Mouse (Mus musculus): Measurements from ENCODE around the gene Otud5. TPM values are rescaled to one million over a fixed set of nuclear protein-coding genes. Genes with fewer than 3 reads are reported as not detected.
"Not testable (repeated sequence)": the region's sequence is repeated elsewhere in the genome, so short reads cannot be mapped to it uniquely, and the experiment has no call there.

Gene Otud5
- polyA plus RNA-seq (2017; shearing (Covaris generic)): 10 to 100 TPM; 15.4 to 21.1 TPM

DNA sequence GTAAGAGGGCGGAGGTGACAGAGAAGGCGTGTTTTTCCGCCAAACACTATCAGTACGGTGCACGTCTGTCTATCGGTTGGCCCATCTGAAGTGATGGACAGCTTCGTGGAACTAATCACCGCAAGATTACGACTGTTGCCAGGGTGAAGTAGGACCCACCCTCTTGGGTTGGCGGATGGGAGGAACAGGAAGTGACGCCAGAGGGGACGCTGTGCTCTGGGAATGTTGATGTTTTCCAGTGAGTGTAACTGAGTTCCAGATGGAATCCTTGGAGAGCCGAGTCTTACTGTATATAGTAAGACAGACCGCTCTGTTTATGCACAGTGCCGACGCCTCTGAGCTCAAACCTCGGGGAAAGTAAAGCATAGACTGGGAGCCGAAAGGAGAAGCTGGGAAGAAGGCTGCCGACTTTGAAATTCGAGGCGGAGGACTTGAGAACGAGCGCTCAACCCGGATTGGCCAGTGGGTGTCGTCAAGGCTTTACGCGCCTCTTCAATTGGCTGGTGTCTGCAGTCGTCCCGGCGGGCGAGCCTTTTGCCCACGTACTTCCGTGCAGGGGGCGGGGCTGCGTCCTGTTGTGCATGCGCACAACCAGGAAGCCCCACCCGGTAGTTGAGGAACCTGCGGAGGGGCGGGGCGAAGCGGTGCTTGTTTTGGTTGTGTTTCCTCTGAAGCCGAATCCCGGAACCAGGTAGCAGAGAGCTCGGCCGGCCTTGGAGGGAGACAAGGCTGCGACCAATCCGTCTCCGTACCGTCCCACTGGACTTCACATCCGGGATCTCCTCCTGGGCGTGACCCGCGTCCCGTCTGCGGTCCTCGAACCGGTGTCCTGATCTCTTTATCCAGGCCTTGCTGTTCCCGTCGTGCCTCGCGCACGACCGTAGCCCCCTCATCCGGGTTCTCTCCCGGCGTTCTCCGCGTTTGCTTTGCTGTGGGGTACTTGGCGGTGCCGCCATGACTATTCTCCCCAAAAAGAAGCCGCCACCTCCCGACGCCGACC, at the start of gene Otud5:
Gene Otud5 (plus strand): TSS at position 202 of the 1,000 bp plus-strand sequence.
- ATAC-seq: peak; percentile 87

DNA sequence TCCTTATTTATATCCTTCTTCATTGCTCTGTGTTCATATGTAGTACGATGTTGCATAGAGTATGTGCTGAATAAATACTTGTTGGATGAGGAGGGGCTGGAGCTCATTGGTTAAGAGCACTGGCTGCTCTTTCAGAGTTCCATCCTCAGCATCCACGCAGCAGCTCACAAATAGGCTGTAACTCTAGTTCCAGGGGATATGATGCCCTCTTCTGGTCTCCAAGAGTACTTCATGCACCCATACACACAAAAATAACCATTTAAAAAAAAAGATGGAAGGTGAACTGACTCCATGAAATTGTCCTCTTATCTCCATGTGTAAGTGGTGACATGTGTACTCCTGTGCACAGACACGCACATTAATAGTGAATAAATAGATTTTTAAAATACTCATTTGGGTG, 47.8 kb upstream of the Otud5 start:
- ATAC-seq: no peak

DNA sequence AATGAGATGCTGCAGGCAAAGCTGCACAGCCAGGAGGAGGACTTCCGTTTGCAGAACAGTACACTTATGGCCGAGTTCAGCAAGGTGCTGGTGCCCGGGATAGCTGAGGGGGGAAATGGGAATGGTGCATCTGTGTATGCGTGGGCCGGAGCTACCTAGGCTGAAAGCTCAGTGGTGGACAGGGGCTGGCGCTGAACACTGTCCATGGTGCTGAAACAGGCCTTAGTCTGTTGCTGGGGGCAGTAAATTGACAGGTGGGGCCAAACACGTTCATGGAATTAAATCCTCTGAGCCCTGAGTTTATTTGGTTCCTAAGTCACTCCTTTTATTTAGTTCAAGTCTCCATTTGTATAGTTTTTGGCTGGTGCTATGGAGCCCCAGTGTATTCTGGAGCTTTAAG, 46.1 kb upstream of the Otud5 start:
- ATAC-seq: no peak

DNA sequence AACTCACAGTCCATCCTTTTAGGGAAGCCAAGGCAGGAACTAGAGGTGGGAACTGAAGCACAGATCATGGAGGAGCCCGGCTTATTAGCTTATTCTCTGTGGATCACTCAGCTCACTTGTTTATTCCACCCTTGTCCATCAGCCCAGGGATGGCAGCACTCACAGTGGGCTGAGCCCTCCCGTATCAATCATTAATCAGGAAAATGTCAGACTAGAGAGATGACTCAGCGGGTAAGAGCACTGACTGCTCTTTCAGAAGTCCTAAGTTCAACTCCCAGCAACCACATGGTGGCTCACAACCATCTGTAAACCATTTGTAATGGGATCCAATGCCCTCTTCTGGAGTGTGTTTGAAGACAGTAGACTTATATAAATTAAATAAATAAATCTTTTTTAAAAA, 43.8 kb upstream of the Otud5 start:
- no peak for ATAC-seq

DNA sequence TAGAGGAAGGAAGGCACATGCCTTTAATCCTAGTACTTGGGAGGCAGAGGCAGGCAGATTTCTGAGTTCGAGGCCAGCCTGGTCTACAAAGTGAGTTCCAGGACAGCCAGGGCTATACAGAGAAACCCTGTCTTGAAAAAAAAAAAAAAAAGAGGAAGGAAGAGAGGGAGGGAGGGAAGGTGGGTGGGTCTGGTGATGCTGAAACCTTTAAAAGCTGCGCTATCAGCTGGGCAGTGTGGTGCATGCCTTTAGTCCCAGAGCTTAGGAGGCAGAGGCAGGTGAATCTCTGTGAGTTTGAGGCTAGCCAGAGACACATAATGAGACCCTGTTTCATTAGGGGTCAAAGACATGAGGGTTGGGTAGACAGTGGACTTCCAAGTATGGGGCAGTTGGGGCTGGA, 39.0 kb upstream of the Otud5 start:
- ATAC-seq: not testable (repeated sequence)

DNA sequence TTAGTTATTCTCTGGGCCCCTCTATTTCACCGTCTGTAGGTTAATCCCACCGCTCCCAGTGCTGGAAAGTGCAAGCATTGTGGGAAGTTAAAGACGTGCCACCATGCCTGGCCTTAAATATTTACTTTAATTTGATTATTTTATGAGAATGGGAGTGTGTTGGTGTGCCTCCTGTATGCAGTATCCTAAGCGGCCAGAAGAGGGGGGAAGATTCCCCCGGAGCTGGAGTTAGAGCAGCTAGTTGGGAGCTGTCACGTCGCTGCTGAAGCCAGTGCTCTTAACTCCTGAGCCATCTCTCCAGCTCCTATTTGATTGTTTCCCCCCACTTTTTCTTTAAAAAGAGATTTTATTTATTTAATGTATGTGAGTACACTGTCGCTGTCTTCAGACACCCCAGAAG, 26.1 kb upstream of the Otud5 start:
- ATAC-seq: not testable (repeated sequence)

DNA sequence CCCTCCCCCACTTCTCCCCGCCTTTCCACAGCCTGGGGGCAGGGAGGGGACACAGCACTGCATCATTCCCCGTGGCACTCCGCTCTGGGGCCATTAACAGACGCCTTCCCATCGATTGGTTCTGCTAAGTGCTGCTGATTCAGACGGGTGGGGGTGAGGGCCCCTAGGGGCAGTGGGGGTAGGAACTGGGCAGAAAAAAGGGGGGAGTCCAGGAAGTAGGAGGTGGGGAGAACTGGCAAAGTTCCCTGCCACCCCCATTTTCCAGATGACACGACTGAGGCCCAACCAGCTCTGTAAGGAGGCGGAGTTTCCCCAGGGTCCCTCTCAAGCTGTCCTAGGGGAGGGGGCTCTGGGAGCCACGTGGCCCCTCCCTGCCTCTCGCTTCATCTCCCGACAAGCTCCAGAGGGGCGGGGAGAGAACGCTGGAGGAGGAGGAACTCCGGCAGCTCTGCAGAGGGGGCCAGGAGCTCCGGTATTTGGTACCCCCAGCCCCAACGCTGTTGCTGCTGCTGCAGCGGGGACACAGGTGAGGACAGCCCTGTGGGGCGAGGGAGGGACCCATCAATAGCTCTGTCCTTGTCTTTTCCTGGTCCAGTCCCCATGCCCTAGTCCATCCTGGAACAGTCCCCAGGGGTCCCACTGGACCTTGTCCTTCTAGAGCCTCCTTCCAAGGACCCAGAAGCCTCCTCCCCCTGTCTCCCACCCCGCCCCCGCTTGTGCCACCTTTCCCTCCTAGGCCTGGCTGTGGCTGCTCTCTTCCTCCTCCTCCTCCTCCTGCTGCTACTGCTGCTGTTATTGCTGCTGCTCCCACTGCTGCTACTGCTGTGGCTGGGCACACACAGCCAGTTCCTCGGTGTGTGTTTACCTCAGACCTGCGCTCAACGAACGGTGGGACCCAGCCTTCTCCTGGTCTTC, 19.0 kb upstream of the Otud5 start, which contains the start of gene Kcnd1:
Gene Kcnd1 (plus strand): TSS at position 425 of the 915 bp plus-strand sequence.
- no peak for ATAC-seq

DNA sequence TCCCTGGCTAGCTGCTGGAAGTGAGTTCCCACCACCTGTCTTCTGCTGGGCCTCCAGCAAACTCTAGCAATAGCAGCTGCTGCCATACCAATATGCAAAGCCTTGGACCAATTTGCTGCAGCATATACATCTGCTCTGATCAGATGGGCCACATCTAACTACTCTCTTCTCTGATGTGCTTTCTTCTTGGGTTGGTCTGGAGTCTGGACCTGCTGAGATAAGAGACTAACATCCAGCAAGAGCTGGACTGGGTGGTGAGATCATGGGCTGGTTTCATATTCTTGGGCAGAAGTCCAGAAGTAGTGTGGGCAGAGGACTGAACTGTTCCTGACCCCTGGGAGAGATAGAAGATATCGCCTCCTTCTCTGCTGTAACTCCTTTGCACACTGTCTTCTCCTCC, 4.0 kb upstream of the Otud5 start:
- ATAC-seq: no peak

DNA sequence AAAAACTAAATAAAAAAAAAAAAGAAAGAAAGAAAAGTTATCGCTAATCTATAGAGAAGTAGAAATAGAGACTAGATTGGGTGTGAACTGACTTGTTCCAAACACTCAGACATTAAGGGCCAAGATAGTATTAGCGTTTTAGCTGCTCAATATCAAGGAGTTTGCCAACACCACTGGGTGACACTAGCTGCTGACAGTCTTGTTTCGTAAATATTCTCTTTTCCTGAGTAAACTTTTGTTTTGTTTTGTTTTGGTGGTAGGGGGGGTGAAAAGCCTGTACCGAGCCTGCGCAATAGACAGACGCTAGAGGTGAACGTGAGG, 362 bp upstream of the Otud5 start:
- ATAC-seq: no peak

DNA sequence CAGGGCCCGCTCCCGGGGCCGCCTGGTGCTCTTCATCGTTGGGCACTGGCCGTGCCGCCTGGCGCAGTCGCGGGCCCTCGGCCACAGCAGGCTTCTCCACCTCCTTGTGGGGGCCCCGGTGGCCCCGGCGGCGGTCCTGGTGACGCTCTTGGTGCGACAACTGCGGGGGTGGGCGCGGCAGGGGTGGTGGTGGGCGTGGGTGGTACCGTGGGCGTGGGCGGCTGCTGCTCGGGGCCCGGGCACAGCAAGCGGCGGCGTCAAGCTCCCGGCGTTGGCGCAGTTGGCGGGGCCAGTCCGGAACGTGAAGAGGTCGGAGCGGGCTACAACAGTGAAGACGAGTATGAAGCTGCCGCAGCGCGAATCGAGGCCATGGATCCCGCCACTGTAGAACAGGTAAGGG, 1.2 kb downstream of the Otud5 start:
- ATAC-seq: no peak

DNA sequence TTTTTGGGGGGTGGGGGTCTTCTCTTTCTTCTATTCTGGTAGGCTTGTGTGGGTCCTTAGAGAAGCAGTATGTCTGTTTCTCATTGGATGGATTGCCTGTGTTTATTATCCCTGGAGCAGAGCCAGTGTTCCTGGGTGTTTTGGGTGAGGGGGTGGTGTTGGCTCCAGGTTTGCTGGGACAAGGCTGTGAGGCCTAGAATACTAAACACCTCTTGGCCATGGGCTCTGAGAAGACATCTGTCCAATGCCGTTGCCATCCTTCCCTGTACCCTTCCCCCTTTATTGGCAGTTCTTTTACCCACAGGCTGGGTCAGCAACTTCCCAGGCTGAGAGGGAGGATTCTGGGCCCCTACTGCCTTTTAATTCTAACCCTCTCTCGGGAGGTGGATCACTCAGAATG, 6.7 kb downstream of the Otud5 start:
- ATAC-seq: no peak

DNA sequence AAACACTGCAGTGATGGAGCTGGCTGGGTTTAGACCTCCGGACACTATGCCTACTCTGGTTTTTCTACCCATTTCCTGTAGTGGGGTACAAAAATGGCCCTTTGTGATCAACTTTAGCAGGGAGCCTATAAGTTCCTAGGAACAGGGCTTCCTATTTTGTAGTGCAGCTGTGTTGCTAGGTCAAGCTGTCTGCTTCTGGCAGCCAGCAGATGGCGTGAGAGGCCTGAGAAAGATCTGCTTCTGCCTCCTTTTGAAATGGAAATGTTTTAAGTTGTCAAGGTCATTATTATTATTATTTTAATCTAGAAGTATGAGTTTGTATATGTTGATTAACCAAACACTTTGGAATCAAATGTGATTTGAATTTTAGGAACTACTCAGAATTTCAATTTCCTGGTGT, 13.4 kb downstream of the Otud5 start:
- ATAC-seq: peak; percentile 52

DNA sequence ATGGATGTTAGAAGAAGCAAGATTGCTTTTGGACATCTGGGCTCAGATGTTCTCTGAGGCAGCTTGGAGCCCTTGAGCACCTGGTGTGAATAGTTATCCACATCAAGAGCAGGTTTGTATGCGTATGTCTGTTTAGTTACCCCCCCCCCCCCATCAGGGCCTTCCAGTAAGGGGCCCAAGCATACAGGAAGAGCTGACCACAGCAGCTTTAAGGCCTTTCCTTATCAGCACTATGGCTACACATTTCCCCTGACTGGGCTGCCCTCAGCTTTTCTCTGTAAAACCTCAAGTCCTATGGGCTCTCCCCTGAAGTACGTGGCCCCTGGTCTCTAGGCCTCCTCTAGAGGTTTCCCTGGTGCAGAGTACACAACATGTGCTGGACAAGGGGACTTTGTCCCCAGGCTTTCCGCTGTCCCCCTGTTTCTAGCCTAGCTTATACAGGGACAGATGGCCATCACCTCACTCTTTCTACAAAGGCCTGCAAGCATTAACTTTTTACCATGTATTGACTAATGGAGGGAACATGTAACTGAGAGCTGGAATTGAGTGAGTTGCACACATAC, 18.1 kb downstream of the Otud5 start:
- ATAC-seq: no peak

DNA sequence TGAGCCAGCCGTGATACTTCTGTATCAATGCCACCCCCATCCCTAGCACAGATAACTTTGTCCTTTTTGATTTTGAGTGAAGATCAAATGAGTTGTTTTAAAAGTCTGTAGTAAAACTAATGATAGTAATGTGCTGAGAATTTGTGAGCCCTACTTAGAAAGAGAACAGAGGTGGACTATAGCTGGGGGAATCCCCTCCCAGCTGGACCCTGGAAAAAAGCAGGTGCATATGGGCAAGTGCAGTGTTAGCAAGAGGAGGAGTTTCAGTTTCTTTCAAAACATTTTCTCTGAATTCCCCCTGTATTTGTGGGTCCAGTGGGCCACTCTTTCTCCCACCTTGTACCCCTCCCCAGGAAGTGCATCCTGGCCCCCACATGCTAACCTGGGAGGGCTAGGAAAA, 22.0 kb downstream of the Otud5 start:
- no peak for ATAC-seq

DNA sequence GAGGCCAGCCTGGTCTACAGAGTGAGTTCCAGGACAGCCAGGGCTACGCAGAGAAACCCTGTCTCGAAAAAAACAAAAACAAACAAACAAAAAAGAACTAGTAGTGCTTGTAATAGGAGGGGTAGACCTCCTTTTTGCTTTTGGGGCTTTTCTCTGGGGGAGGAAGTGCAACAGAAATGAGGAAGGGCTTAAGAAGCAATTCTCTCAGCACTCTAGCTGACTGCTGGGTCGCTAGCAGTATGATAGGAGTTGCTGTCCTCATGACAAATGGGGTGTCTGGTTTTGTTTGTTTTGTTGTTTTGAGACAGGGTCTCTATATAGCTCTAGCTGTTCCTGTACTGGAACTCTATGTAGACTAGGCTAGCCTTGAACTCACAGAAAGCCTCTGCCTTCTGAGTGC, 23.4 kb downstream of the Otud5 start:
- no peak for ATAC-seq

DNA sequence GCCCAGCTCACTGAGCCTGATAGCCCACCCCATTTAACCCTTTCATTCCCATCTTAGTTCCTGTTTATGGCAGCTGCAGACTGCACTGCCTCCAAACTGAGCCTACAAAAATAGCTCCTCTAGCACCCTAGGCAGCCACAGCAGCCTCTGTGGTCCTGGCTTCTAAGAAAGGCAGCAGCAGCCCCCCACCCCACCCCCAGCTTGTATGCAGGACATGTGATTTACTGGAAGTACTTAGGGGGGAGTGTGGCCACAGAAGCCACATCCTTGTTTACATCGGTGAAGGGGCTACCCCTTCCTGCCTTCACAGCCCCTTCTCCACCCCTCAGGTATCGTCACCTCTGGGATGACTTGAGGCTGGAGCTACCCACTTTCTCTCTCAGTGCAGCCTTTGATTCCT, 24.2 kb downstream of the Otud5 start:
- peak; percentile 69 for ATAC-seq

DNA sequence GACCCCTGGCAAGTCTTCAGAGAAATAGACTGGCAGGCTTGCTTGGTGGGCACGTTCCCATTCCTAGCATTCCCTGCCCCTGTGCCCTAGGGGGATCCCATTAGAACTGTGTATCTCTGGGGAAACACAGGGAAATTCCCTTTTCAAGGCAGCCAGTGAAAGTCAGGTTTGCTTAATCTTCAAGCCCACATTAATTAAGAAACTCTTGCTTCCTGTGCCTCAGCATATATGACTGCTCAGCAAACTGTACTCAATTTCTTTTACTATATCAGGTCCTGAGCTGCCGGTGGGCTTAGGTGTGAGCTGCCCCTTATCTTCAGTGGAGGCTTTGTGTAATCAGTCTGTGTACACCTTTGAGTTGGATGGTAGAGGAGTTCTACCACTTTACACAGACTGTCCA, 24.6 kb downstream of the Otud5 start:
- peak; percentile 55 for ATAC-seq

DNA sequence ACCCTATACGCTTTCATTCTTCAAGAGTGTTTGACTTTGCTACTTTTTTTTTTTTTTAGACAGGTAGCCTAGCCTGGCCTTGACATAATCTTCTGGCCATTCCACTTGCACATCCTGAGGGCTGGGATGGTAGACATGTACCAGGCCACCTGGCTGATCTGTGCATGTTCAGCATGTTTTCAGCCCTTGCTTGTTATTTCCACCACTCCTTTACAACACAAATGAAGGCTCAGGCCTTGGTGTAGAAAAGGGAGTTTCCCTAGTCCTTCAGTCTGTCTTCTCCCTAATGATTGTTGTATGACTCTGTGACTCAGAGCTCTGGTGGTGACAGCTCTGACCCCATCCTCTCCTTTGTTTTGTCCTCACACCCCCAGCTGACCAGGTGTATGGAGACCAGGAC, 26.0 kb downstream of the Otud5 start:
- no peak for ATAC-seq

DNA sequence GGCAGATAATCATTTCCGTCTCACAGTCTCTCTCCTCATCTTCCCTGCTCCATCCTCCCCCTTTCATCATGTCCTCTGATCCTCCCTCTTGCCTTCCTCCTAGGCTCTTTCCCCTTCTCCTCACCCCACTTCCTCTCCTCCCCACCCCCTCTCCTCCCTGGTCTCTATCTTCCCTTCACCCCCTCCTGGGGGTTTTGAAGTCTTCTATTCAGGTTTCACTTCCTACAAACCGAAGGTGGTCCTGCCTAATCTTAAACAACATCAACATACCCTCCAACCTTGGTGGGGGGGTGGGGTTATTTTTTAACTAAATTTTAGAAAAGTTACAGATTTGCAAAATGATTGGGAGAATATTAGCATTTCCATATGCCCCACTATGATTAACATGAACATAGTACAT, 27.3 kb downstream of the Otud5 start:
- ATAC-seq: no peak

DNA sequence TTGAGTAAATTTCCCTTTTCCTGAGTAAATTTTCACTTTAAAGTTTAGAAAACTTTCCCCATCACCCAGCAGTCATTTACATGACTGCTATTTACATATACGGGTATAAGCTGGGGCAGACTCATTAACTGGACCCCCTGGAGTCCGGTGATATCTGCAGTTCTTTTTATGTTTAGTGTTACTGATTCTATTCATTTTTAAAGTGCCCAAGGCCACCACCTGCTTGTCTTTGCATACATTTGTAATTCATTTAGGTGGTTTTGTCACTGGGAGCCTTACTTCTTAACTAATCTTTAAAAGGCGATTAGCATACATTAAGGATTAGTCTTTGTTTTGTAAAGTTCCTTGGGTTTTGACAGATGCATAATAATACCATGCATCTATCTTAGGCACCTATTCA, 28.7 kb downstream of the Otud5 start:
- ATAC-seq: no peak

DNA sequence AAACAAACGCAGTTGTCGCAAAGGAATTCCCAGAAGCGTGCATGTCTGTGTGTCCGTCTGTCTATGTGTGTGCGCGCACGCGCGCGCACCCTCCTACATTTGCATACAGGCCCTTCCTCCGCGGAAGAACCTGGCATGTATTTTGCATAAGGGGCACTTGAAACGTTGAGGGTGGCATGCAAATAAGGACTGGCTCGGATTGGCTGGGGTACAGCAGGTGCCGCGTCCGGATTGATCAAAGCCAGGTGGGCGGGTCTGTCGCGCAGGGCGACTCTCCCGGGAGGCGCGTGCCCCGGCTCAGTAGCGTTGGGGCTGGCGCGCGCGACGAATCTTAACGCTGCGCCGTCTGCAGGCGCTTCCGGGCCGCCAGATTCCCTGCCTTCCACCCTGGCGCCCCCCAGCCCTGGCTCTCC, 36.8 kb downstream of the Otud5 start, which contains the start of gene Pim2:
Gene Pim2 (plus strand): TSS at position 256 of the 413 bp plus-strand sequence.
- peak; percentile 94 for ATAC-seq

DNA sequence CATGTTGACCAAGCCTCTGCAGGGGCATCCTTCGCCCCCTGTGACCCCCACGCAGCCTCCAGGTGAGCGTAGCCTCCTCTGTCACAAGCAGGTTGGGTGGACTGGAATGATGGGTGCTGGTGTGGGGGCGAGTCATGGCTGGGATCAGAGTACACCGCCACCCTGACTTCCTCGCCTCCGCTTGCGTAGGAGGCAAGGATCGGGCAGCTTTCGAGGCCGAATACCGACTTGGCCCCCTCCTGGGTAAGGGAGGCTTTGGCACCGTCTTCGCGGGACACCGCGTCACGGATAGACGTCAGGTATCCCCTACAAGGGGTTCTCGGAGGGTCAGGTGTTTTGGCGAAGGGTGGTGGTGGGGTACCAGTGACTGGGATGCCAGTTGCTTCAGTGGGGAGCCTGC, 37.3 kb downstream of the Otud5 start:
- ATAC-seq: no peak

DNA sequence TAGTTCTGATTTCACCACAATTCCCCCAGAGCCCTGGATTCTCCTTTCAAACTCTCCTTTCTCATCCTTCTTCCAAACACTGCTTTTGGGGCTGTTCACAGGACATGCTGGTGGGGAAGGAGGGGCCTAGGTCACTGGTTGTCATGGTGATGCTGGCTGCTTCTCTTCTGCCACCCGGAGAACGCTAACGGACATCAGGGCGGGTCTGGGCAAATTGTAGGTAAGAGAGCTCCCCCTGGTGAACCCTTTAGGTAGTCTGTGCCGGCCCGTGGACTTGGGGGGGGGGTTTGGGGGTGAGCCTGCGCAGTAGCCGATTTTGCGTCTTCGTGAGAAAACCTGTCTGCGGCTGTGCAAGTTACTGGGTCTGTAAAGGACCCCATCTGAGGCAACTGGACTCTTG, 38.7 kb downstream of the Otud5 start:
- ATAC-seq: peak; percentile 20

All from activated CD4-positive, CD25-positive, alpha-beta regulatory T cell, adult 4 months (primary cell).